Mouse (Mus musculus) lung, postnatal 10 days (tissue): Measurements from ENCODE around the gene Pde4d.

ENCODE experiments used
- DNase-seq: peaks from one replicate; pipeline ENCODE4 v3.0.0; 2021

Pde4d gene

GRCm38 (mm10) chr13:109209413-109209812 is 759.7 kb downstream of the Pde4d start:
- peak; percentile 69 for DNase-seq

GRCm38 (mm10) chr13:109210403-109210802 is 760.7 kb downstream of the Pde4d start:
- DNase-seq: peak; percentile 87

GRCm38 (mm10) chr13:109211471-109211870 is 761.7 kb downstream of the Pde4d start:
- DNase-seq: no peak

GRCm38 (mm10) chr13:109211941-109212487 is 762.3 kb downstream of the Pde4d start:
- DNase-seq: no peak

- peak; percentile 53 for DNase-seq
These were observed 763.2 kb downstream of the Pde4d start for GRCm38 (mm10) chr13:109212788-109213473.

- no peak for DNase-seq
These were observed 769.4 kb downstream of the Pde4d start for GRCm38 (mm10) chr13:109219019-109219725.

- DNase-seq: peak; percentile 51
These were observed 779.3 kb downstream of the Pde4d start for GRCm38 (mm10) chr13:109228967-109229617.

- no peak for DNase-seq
These were observed 780.0 kb downstream of the Pde4d start for GRCm38 (mm10) chr13:109229618-109230334.

- DNase-seq: no peak
These were observed 780.7 kb downstream of the Pde4d start for GRCm38 (mm10) chr13:109230335-109230987.

- no peak for DNase-seq
These were observed 782.2 kb downstream of the Pde4d start for GRCm38 (mm10) chr13:109231848-109232460.

- no peak for DNase-seq
These were observed 782.8 kb downstream of the Pde4d start for GRCm38 (mm10) chr13:109232531-109232930.

GRCm38 (mm10) chr13:109233911-109234613 is 784.3 kb downstream of the Pde4d start:
- no peak for DNase-seq

GRCm38 (mm10) chr13:109236047-109236446 is 786.3 kb downstream of the Pde4d start:
- DNase-seq: peak; percentile 18

- no peak for DNase-seq
These were observed 788.9 kb downstream of the Pde4d start for GRCm38 (mm10) chr13:109238670-109239069.

- DNase-seq: peak; percentile 80
These were observed 789.5 kb downstream of the Pde4d start for GRCm38 (mm10) chr13:109239296-109239695.

GRCm38 (mm10) chr13:109242456-109243050 is 792.8 kb downstream of the Pde4d start:
- DNase-seq: peak; percentile 37

GRCm38 (mm10) chr13:109243160-109243559 is 793.4 kb downstream of the Pde4d start:
- peak; percentile 43 for DNase-seq

- DNase-seq: no peak
These were observed 797.3 kb downstream of the Pde4d start for GRCm38 (mm10) chr13:109247061-109247460.

GRCm38 (mm10) chr13:109249315-109249714 is 799.6 kb downstream of the Pde4d start:
- DNase-seq: no peak

- no peak for DNase-seq
These were observed 805.9 kb downstream of the Pde4d start for GRCm38 (mm10) chr13:109255634-109256033.
